Mouse (Mus musculus) MEL (cell line): ENCODE measurements at regions not wholly inside any gene's neighbourhood (a gene's known extent, or its start where the extent isn't known, plus 50 kb on each side); places are given as distances from the start of the nearest gene placed in this dataset.

Experiments used
- CHD1 ChIP-seq: IDR thresholded peaks from 2 replicates; pipeline ENCODE4 v1.6.1; 2012; ENCODE audit warnings: low read depth, mild to moderate bottlenecking, inconsistent platforms, low read length, improper control_type of control experiment
- CHD2 ChIP-seq: IDR thresholded peaks from 2 replicates; pipeline ENCODE4 v1.6.1; 2011; ENCODE audit warnings: low read length, improper control_type of control experiment
- CTCF ChIP-seq, 3 experiments: IDR thresholded peaks in 2 of 3; conservative IDR thresholded peaks in 1 of 3; 2 replicates each; pipeline ENCODE4 v1.5.1; 2011 to 2012; ENCODE audit warnings: low read length in 3 of 3, low read depth in 2 of 3, mild to moderate bottlenecking in 2 of 3, improper control_type of control experiment in 1 of 3, inconsistent platforms in 1 of 3, mixed read lengths in 1 of 3, moderate library complexity in 1 of 3; ENCODE audit not compliant: control insufficient read depth in 1 of 3, insufficient read depth in 1 of 3, poor library complexity in 1 of 3, severe bottlenecking in 1 of 3
- EP300 ChIP-seq, 2 experiments: IDR thresholded peaks; 2 replicates each; pipeline ENCODE4 v1.6.1; 2011; ENCODE audit warnings: improper control_type of control experiment in 2 of 2, low read length in 2 of 2, low read depth in 1 of 2, mild to moderate bottlenecking in 1 of 2
- GABPA ChIP-seq: IDR thresholded peaks from 2 replicates; pipeline ENCODE4 v1.6.1; 2012; ENCODE audit warnings: low read depth, mild to moderate bottlenecking, inconsistent platforms, low read length, improper control_type of control experiment, moderate library complexity
- HCFC1 ChIP-seq: IDR thresholded peaks from 2 replicates; pipeline ENCODE4 v1.6.1; 2012; ENCODE audit warnings: low read depth, mild to moderate bottlenecking, inconsistent platforms, low read length, improper control_type of control experiment, moderate library complexity
- MYC ChIP-seq: IDR thresholded peaks from 2 replicates; pipeline ENCODE4 v1.6.1; 2011; ENCODE audit warnings: low read depth, mild to moderate bottlenecking, low read length, improper control_type of control experiment, moderate library complexity
- POLR2A ChIP-seq, 2 experiments: IDR thresholded peaks; 2 replicates each; pipeline ENCODE4 v1.6.1; 2011 to 2012; ENCODE audit warnings: low read length in 2 of 2, mild to moderate bottlenecking in 2 of 2, control low read depth in 1 of 2, improper control_type of control experiment in 1 of 2, low read depth in 1 of 2, moderate library complexity in 1 of 2; ENCODE audit not compliant: control insufficient read depth in 1 of 2, insufficient read depth in 1 of 2, poor library complexity in 1 of 2
- RAD21 ChIP-seq: IDR thresholded peaks from 2 replicates; pipeline ENCODE4 v1.6.1; 2011; ENCODE audit warnings: mild to moderate bottlenecking, low read depth, low read length, improper control_type of control experiment
- SMC3 ChIP-seq: IDR thresholded peaks from 2 replicates; pipeline ENCODE4 v1.6.1; 2011; ENCODE audit warnings: low read depth, low read length, improper control_type of control experiment
- UBTF ChIP-seq: IDR thresholded peaks from 2 replicates; pipeline ENCODE4 v1.6.1; 2012; ENCODE audit warnings: low read depth, mild to moderate bottlenecking, inconsistent platforms, low read length, improper control_type of control experiment, moderate library complexity, borderline replicate concordance; ENCODE audit not compliant: insufficient read depth
- ZC3H11A ChIP-seq: IDR thresholded peaks from 2 replicates; pipeline ENCODE4 v1.6.1; 2012; ENCODE audit warnings: low read depth, mild to moderate bottlenecking, inconsistent platforms, low read length, improper control_type of control experiment

DNA sequence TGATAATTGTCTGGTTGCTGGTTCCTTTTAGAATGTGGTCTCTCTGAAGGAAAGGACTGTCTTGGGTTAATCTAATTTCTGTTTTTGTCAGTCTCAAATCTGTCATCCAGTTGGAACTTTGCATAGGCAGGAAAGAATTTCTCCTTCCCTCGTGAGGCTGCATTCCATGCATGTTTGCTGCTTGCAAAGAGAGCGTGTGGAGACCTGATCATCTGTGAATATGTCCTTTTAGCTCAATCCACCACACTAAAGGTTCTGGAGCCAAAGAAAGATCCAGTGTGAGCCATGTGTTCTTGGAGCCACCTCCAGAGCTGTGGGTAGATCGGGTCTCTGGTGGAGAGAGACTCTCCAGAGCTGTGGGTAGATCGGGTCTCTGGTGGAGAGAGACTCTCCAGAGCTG is 200.2 kb downstream of the Ttc32 start:
- TF ChIP-seq ZC3H11A, result no peak
- no peak for TF ChIP-seq EP300 (IDR thresholded peaks at IDR 0.05; ENCODE audit: low read depth in 1 of 2, low read length in 2 of 2)
- no peak for TF ChIP-seq RAD21
- TF ChIP-seq POLR2A (IDR thresholded peaks at IDR 0.05; ENCODE audit: control insufficient read depth in 1 of 2, insufficient read depth in 1 of 2, low read depth in 1 of 2, low read length in 2 of 2, poor library complexity in 1 of 2), result no peak
- no peak for TF ChIP-seq CTCF (IDR thresholded peaks at IDR 0.05 in 2 of 3, conservative IDR thresholded peaks at IDR 0.05 in 1 of 3; ENCODE audit: control insufficient read depth in 1 of 3, insufficient read depth in 1 of 3, low read depth in 2 of 3, low read length in 3 of 3, poor library complexity in 1 of 3, severe bottlenecking in 1 of 3)
- TF ChIP-seq GABPA, result no peak
- no peak for TF ChIP-seq SMC3
- TF ChIP-seq HCFC1, result no peak
- no peak for TF ChIP-seq MYC
- no peak for TF ChIP-seq UBTF
- no peak for TF ChIP-seq CHD2
- TF ChIP-seq CHD1, result no peak
